Mouse (Mus musculus) kidney, embryonic 14.5 days (tissue): ENCODE measurements at regions not wholly inside any gene's neighbourhood (a gene's known extent, or its start where the extent isn't known, plus 50 kb on each side); places are given as distances from the start of the nearest gene placed in this dataset.

Experiments
- ATAC-seq: fragments of 200-750 bp; cut with Nextera tagmentation; 2 replicates; pipeline ENCODE4 v1.8.0; 2017; ENCODE audit warnings: moderate number of reproducible peaks, mild to moderate bottlenecking, moderate TSS enrichment, moderate library complexity; ENCODE audit not compliant: low FRiP score, low TSS enrichment
- H3K27ac ChIP-seq: fragments of 300-500 bp; sonication (generic); 2 replicates; pipeline ENCODE4 v1.5.1; 2014; ENCODE audit warnings: low read depth, mild to moderate bottlenecking, low read length, moderate library complexity, mixed read lengths
- H3K27me3 ChIP-seq: fragments of 300-500 bp; sonication (generic); 2 replicates; pipeline ENCODE4 v1.6.1; 2014; ENCODE audit warnings: mild to moderate bottlenecking, low read length; ENCODE audit not compliant: control insufficient read depth, insufficient read depth
- H3K36me3 ChIP-seq: fragments of 300-500 bp; sonication (generic); 2 replicates; pipeline ENCODE4 v1.6.1; 2014; ENCODE audit warnings: low read length, mixed read lengths; ENCODE audit not compliant: control insufficient read depth, insufficient read depth
- H3K4me1 ChIP-seq: fragments of 300-500 bp; sonication (generic); 2 replicates; pipeline ENCODE4 v1.6.1; 2014; ENCODE audit warnings: low read length, mixed read lengths; ENCODE audit not compliant: control insufficient read depth, insufficient read depth
- H3K4me2 ChIP-seq: fragments of 300-500 bp; sonication (generic); replicated peaks from 2 replicates; pipeline ENCODE4 v1.6.1; 2014; ENCODE audit warnings: low read depth, mild to moderate bottlenecking, low read length
- H3K4me3 ChIP-seq: fragments of 300-500 bp; sonication (generic); 2 replicates; pipeline ENCODE4 v1.5.1; 2014; ENCODE audit warnings: mild to moderate bottlenecking, low read length
- H3K9ac ChIP-seq: fragments of 300-500 bp; sonication (generic); 2 replicates; pipeline ENCODE4 v1.6.1; 2014; ENCODE audit warnings: low read depth, mild to moderate bottlenecking, low read length, moderate library complexity
- H3K9me3 ChIP-seq: fragments of 300-500 bp; sonication (generic); 2 replicates; pipeline ENCODE4 v1.6.1; 2016; ENCODE audit warnings: low read length; ENCODE audit not compliant: control insufficient read depth
- WGBS: fragments of 180-500 bp; shearing (Covaris S2); extraction: QIAGEN DNeasy Blood & Tissue Kit; methylation state at CpG from one replicate; pipeline ENCODE4 v1.1.7; 2014; 5-methylcytosine and 5-hydroxymethylcytosine counted together

DNA sequence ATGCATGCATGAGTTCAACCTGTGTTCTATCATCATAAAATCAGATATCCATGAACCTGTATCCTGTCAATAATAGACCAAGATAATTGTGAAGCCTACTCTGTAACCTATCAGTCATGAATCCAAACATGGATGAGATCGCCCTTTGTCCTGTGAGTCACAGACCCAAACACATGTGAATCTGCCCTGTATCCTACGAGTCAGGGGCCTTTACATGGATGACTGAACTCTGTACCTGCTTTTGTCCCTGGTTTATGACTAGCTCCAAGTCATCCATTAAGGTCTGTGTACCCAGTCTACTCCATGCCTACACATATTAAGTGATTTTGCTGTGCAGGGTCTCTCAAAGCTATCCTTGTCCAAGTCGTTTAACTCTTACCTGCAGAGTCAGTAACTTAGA lies 187.7 kb upstream of the Tbl1xr1 start:
- WGBS = 77% methylated on average over 3 of the region's 3 CpGs
- Histone ChIP-seq H3K9me3 (no peaks in the 10 kb centered on the region), H3K27me3 (no peaks in the 10 kb centered on the region), H3K36me3 (no peaks in the 10 kb centered on the region), H3K4me2 (no peak overlapping the region), H3K4me3 (no peak overlapping the region), H3K9ac (no peak overlapping the region), H3K27ac (no peak overlapping the region), H3K4me1 (no peaks in the 10 kb centered on the region)
- ATAC-seq = no peak

DNA sequence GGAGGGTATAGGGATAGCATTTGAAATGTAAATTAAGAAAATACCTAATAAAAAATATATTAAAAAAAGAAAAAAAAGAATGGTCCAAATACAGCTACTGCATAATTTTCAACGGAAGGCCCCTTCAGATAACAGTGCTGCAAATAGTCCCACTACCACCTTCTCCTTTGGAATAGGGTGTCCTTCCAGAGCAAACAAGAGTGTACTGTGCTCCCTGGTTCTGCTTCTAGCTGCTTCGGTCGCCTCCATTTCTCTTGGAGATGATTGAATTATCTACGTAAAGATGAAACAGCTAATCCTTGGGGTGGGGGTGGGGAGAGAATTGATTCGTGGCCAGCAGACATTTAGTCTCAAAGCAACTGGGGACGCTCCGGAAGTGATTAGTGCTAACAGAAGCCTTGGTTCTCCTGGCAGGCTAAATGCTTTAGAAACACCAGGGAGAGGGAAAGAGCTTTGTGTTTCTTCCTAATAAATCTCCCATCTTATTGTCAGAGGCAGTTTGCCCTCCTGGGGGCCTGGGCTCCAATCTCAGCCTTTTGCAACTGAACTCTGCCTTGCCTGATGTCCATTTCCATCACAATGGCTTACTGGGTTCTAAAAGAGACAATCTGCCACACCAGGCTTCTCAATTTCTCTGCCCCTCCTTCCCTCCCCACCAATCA lies 184.5 kb upstream of the Tbl1xr1 start:
- Histone ChIP-seq H3K9ac (no peak overlapping the region), H3K4me2 (no peak overlapping the region), H3K4me3 (no peak overlapping the region), H3K9me3 (no peaks in the 10 kb centered on the region), H3K36me3 (no peaks in the 10 kb centered on the region), H3K27me3 (no peaks in the 10 kb centered on the region), H3K27ac (no peak overlapping the region), H3K4me1 (no peaks in the 10 kb centered on the region)
- no peak for ATAC-seq
- WGBS = 23% methylated on average over 7 of the region's 7 CpGs

DNA sequence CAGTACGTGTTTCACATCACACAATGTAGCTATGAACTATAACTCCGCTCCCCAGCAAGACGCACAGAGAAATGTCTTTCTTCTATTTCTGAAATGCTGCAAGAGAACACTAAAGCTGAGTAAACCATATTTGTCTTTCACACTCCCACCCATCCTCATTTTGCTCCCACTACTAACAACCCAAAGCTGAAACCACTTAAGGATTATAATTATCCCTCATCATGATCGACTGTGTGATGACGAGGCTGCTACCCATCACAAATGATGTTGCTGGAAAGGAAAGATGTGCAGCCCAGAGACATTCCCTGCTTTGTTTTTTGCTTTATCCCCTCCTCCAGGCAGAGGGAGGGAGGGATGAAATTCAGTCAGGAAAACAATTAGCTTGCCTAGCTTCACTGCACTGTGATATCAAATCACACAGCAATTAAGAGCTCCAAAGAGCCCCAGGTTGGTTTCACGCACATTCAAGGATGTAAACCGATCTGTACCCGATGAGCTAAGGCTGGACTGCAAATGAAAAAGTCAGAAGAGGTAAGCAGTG lies 183.5 kb upstream of the Tbl1xr1 start:
- H3K27me3 ChIP-seq = no peaks in the 10 kb centered on the region
- H3K36me3 ChIP-seq = no peaks in the 10 kb centered on the region
- peak; percentile 74 for ATAC-seq
- H3K4me1 ChIP-seq = no peaks in the 10 kb centered on the region
- no peak overlapping the region for H3K9ac ChIP-seq
- no peaks in the 10 kb centered on the region for H3K9me3 ChIP-seq
- no peak overlapping the region for H3K4me3 ChIP-seq
- H3K27ac ChIP-seq = no peak overlapping the region
- WGBS = 24% methylated on average over 8 of the region's 8 CpGs
- H3K4me2 ChIP-seq = no peak overlapping the region

DNA sequence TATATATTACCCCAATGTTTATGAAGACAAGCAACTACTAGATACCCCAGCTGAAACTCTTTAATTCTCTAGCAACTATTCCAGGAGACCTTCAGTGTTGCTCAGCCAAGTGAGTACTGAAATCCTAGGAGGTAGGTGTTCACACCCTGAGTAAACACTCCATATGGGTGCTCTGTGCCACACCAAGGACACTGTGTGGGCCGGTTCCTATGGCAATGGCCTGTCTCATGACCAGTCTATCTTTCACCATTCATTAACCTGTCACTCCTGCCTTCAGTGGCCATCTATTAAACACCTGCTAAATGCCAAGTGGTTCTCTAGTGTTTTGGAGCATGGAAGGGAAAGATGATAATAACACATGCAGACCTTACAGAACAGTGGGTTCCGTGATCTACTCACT lies 180.9 kb upstream of the Tbl1xr1 start:
- Histone ChIP-seq H3K4me3 (no peak overlapping the region), H3K36me3 (no peaks in the 10 kb centered on the region), H3K4me1 (no peaks in the 10 kb centered on the region), H3K27ac (no peak overlapping the region), H3K9me3 (no peaks in the 10 kb centered on the region), H3K4me2 (no peak overlapping the region), H3K9ac (no peak overlapping the region), H3K27me3 (no peaks in the 10 kb centered on the region)
- peak; percentile 95 for ATAC-seq
- 39% methylated on average over 2 of the region's 2 CpGs for WGBS

DNA sequence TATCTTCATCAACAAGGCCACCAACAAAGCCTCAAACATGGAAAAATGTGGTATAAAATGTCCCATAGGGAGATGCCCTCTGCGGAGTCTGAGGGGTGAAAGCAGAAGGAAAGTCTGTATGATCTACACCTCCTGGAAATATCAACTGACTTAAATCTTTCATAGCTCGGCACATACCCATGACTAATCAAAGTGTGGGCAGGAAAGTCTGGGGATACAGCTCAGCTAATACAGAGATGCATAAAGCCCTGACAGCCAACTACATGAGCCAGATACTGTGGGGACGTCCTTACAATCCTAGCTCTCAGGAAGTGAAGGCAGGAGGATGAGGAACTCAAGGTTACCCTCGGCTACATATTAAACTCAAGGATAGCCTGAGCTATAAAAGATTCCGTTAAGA lies 178.2 kb upstream of the Tbl1xr1 start:
- no peaks in the 10 kb centered on the region for H3K36me3 ChIP-seq
- no peak for ATAC-seq

DNA sequence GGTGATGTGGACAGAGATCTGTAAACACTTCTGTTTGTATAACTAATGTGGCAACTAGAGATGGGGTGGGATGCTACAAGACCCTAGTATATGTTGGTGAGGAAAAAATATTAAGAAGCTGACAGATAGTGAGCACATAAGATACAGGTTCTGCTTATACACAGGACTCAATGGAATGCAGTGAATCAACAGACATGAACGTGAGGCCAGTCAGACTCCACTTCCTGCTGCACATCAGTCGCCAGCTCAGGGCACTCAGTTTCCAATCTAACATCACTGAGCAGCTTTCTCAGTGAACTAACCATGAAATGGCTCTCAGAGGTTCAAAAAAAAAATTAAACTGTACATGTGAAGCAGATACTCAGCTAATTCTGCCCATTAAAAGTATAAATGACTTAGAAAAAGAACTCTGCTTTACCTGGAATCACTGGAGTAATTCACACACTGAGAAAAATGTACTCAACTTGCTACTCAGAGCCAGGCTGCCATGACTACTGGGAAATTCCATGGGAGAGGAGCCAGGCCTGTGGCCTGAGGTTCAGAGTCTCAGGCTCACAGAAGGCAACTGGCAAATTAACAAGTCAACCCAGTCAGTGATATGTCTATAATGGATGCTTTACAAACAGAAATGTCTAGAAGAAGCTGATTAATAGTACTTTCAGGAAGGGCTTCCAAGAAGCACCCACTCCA lies 170.9 kb upstream of the Tbl1xr1 start:
- H3K27me3 ChIP-seq = no peaks in the 10 kb centered on the region
- no peak overlapping the region for H3K4me2 ChIP-seq
- no peak for ATAC-seq
- WGBS = 45% methylated on average over 2 of the region's 2 CpGs
- H3K27ac ChIP-seq = no peak overlapping the region
- no peaks in the 10 kb centered on the region for H3K9me3 ChIP-seq
- H3K4me3 ChIP-seq = no peak overlapping the region
- H3K36me3 ChIP-seq = no peaks in the 10 kb centered on the region
- no peaks in the 10 kb centered on the region for H3K4me1 ChIP-seq
- H3K9ac ChIP-seq = no peak overlapping the region

More for the DNA sequence above, 178.2 kb upstream of the Tbl1xr1 start:
- 72% methylated on average over 5 of the region's 5 CpGs for WGBS
- H3K4me3 ChIP-seq = no peak overlapping the region
- H3K27me3 ChIP-seq = no peaks in the 10 kb centered on the region
- H3K4me1 ChIP-seq = no peaks in the 10 kb centered on the region
- no peaks in the 10 kb centered on the region for H3K9me3 ChIP-seq
- no peak overlapping the region for H3K4me2 ChIP-seq
- H3K9ac ChIP-seq = no peak overlapping the region
- no peak overlapping the region for H3K27ac ChIP-seq

- WGBS = 86% methylated on average over 4 of the region's 4 CpGs
- Histone ChIP-seq H3K27ac (no peak overlapping the region), H3K9me3 (no peaks in the 10 kb centered on the region)
Measured at GRCm38 (mm10) chr3:21908828-21909227, 167.6 kb upstream of the Tbl1xr1 start.

GRCm38 (mm10) chr3:21910080-21910479 lies 166.4 kb upstream of the Tbl1xr1 start:
- H3K27me3 ChIP-seq = no peaks in the 10 kb centered on the region
- H3K4me3 ChIP-seq = no peak overlapping the region
- H3K9me3 ChIP-seq = no peaks in the 10 kb centered on the region
- 26% methylated on average over 1 of the region's 1 CpGs for WGBS
- H3K4me1 ChIP-seq = no peaks in the 10 kb centered on the region
- no peak overlapping the region for H3K9ac ChIP-seq
- H3K4me2 ChIP-seq = no peak overlapping the region
- H3K27ac ChIP-seq = no peak overlapping the region
- no peaks in the 10 kb centered on the region for H3K36me3 ChIP-seq
- peak; percentile 95 for ATAC-seq

More at GRCm38 (mm10) chr3:21908828-21909227, 167.6 kb upstream of the Tbl1xr1 start:
- Histone ChIP-seq H3K4me1 (no peaks in the 10 kb centered on the region), H3K4me3 (no peak overlapping the region), H3K4me2 (no peak overlapping the region), H3K27me3 (no peaks in the 10 kb centered on the region), H3K36me3 (no peaks in the 10 kb centered on the region), H3K9ac (no peak overlapping the region)
- ATAC-seq = no peak

GRCm38 (mm10) chr3:21911071-21911470 lies 165.4 kb upstream of the Tbl1xr1 start:
- H3K4me3 ChIP-seq = no peak overlapping the region
- H3K4me2 ChIP-seq = no peak overlapping the region

More at GRCm38 (mm10) chr3:21911071-21911470, 165.4 kb upstream of the Tbl1xr1 start:
- no peak for ATAC-seq
- Histone ChIP-seq H3K27ac (no peak overlapping the region), H3K9ac (no peak overlapping the region), H3K27me3 (no peaks in the 10 kb centered on the region), H3K9me3 (no peaks in the 10 kb centered on the region), H3K4me1 (no peaks in the 10 kb centered on the region), H3K36me3 (no peaks in the 10 kb centered on the region)
